Mouse (Mus musculus): ENCODE data around the gene Arl4d.

- TF ChIP-seq CTCF (IDR thresholded peaks at IDR 0.05) = no peak
- no peak for TF ChIP-seq EP300 (IDR thresholded peaks at IDR 0.05; ENCODE audit: insufficient read depth, low read depth, low read length)
- TF ChIP-seq POLR2A (IDR thresholded peaks at IDR 0.05; ENCODE audit: insufficient read depth, low read depth, low read length) = no peak
Observed at GRCm38 (mm10) chr11:101681968-101682367, 16.6 kb downstream of the Arl4d start.
